Mouse (Mus musculus) adrenal gland, adult (tissue): ENCODE measurements around the gene Map4k3.

Experiments
- DNase-seq, 2 experiments: peaks; one replicate each; pipeline ENCODE4 v3.0.0; 2022 to 2023; ENCODE audit warnings: low spot score in 1 of 2; ENCODE audit not compliant: inconsistent age in 2 of 2

Gene Map4k3

DNA sequence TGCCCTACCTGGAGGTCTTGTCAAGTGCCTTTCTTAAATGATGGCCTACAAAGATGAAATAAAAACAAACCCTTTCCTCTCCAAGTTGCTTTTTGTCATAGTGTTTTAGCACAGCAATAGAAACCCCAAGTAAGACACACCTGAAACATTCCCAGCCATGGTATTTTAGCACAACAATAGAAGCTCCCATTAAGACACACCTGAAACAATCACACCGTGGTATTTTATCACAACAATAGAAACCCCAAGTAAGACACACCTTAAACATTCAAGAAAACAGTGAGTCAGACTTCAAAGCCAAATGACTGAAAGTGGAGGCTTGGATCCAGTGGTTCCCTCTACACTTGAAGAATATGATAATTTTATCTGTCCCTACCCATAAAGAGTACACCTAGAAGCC lies 92.5 kb downstream of the Map4k3 start:
- no peak for DNase-seq

DNA sequence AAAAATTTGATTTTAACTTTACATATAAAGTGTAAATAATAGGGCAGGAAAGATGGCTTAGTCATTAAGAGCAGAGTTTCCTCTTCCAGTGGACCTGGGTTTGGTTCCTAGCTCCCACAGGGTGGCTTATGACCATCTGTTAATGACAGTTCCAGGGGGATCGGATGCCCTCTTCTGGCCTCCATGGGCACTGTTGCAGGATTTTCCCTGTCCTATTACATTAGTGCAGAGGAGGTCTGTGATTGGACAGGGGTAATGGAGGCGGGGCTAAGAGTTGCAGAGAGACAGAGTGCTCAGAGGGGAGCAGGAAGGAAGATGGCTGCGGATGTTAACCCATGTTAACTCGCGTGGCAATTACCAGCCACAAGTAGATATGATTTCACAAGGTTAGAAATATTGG lies 95.4 kb downstream of the Map4k3 start:
- DNase-seq = peak in 1 of 2 experiments; percentile 18

DNA sequence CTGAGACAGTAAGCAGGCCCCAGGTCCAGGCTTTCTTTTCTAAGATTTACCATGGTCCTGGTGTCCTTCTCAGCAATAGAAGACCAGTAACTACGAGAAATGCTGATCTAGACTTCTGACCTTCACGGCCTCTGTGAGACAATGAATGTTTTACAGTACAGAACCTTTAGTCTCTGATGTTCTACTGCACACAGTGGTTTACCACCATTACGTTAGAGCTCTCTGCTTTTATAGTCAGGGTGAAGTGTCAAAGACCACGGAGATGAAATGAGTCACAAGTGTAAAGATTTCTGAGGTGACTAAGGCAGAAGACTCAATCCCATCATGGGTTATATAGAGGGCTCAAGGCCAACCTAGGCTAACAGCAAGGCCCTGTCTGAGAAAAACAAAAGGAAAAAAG lies 95.9 kb downstream of the Map4k3 start:
- DNase-seq = no peak

DNA sequence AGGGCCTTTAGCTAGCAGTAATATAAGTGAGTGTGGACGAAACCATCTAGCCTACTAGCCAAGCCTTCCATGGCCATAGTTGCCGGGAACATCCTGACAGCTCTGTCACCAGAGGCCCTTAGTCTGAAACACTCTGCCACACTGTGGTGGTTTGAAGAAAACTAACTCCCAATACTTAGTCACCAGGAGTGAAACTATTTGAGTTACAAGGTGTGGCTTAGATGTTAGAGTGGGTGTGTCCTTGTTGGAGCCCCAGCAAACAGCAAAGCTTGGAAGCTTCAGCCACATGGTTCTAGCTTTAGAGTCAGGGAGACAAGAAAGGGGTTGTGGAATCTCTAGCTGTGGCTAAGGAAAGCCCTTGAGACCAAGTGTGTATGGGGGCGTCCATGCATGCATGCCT lies 97.3 kb downstream of the Map4k3 start:
- no peak for DNase-seq

DNA sequence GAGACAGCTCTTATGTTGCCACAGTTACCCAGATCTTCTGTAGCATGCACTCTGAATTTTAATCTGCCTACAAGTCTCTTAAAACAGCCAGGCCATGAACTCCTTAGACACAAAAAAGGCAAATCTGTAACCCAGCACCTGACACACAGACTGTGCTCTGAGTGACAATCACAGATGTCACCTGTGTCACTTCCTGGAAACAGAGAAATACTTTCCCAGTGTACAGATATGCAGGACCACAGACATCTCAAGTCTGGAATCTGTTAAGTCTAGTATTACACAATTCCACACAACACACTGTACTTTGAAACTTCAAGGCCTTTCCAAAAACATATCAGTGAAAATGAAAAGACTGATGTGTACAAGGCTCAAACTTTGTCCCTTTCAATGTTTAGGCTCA lies 103.3 kb downstream of the Map4k3 start:
- no peak for DNase-seq

DNA sequence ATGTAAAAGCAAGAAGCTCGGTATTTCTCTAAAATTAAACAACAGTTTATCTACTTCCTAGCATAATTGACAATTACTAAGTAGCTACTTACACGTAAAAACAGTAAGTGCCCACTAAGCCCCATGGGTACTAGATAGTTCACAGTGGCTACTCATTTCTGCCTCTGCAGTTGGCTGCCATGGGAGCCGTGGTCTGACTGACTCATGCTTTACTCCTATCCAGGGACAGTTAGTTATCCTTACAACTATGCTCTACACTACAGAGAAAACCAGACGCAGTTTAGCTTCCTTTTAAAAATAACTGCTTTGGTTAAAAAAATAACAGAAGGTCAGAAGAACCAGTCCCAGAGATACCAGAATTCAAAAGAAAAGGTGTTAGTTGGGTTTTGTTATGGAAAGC lies 106.6 kb downstream of the Map4k3 start:
- DNase-seq = no peak

DNA sequence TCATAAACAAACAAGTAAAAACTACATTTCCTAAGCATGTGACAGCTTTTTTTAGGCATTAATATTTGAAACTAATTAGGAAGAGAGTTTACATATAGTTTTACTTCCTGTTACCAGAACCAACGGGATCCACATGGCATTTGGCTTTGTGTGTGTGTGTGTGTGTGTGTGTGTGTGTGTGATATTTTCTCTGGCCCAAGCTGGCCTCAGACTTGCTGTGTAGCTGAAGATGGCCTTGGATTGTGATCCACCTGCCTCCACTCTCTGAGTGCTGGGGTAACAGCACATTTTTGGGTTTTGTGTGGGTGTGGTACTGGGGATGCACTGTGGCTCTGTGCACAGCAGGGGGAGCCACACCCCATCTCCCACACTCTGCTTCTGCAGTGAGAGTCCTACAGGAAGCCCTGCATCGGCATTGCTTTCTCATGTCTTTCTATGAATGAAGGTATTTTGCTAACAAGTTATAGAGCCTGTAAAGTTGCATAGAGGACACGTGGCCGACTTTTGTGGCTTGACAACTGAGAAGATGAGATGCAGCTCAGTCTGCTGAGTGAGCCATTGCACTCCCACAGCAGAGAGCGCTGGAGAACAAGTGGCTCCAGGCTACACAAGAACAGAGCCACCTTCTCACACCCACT lies 107.4 kb downstream of the Map4k3 start:
- DNase-seq = peak; percentile 60 to 85

DNA sequence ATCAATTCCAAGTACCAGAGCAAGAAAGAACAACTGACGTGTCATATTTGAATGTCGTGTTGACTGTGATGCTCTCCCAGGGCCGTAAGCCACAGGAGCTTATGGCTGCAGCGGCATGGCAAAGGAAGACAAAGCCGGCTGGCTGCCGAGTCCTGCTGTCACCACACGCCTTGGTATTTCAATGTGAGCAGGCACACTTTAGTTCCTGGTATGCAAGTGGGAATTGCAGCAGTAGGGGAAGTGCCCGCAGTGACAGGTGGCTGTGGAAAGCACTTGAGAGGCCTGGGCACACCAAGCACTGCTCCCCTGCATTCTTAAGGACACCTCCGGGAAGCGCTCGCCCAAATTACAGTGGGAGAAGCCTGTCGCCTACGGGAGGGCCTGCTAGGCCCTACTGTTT lies 108.7 kb downstream of the Map4k3 start:
- DNase-seq = no peak

DNA sequence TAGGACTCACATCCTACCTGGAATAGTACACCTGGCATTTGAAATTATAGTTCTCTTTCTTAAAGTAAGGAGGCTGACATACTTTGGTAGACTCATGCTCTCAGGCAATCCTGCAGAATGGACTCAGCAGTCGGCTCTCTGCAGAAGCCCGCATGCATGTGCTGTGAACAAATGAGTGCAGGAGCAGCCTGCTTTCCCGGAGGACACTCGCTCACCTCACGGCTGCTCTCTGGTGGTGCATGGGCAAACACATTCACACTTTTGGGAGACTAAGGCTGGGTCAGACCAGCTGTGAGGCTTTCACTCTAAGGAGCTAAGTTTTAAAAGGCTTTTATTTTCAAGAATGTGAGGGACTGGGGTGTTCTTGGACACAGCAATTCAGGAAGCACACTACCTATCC lies 109.4 kb downstream of the Map4k3 start:
- no peak for DNase-seq

DNA sequence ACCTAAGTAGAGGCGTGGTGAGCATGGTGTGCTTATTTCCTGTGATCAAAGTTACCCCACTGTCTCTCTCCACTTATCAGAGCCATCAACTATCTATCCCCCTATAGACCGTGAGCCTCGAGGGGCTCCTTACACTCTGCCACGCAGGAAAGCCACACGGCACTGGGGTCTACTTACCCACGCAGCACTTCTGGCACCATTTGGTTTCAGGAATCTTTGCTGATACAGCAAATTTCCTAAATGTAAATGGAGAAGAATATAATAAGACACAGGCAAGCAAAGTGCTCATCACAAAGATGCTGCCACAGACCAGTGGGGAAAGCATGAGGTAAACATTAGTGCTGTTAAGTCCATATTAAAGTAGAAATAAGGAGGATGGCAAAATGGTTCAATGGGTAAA lies 124.5 kb downstream of the Map4k3 start:
- no peak for DNase-seq

DNA sequence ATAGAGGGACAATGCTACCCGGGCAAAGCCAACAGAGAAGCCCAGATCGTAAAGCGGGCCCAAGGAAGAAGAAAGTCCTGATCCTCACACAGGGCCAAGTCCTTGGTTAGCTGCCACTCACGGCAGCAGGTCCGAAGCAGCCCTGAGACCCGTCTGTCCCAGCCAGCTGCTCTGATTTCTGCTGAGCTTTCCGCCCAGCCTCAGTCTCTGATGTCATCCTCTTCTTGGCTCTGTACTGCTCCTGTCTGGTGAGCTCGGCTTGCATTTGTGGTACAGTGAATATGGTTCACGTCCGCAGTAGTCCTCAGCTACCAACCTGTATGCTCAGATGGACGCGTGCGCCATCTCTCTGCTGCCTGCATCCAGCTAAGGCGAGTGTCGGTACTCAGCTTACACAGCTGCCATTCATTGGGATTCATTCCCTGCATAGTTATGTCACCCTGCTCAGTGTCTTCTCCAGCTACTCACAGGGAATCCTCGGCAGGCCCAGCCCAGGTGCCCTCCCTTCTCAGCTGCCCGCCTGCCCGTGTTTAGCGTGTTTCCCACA lies 125.1 kb downstream of the Map4k3 start:
- DNase-seq = no peak

DNA sequence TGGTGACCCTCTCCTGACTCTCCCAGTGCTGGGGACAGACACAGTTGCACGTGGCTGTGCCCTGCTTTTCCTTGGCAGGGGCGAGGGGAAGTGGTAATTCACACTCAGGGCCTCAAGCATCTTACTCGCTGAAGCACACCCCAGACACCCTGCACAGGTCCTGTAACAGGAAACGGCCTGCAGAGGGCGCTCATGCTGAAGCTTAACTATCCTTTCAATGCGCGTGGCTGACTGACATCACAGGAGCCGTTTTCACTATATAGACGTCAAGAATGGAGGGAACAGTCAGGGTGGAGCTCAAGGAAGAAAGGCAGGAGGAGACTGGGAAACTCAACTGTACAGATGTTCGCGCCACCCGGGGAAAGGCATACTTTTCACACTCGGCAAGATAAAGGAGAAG lies 126.9 kb downstream of the Map4k3 start:
- DNase-seq = peak; percentile 21 to 65

DNA sequence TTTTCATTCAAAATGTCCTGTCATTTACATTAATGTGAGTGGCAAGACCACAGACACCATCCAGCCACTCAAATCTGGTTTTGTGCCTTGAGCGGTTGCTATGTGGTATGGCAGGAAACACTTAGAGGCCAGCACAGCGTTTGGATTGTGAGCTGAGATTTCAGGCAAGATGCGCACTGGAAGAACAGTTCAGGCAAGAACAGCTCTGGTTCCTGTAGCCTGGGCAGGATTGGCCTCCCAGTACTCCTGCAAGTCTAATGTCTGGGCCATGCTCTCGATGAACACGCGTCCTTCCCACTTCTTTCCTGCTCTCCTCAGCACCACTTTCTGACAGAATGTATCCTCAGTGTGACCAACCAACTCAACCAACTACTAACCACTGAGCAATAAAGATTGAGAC lies 145.2 kb downstream of the Map4k3 start:
- no peak for DNase-seq

DNA sequence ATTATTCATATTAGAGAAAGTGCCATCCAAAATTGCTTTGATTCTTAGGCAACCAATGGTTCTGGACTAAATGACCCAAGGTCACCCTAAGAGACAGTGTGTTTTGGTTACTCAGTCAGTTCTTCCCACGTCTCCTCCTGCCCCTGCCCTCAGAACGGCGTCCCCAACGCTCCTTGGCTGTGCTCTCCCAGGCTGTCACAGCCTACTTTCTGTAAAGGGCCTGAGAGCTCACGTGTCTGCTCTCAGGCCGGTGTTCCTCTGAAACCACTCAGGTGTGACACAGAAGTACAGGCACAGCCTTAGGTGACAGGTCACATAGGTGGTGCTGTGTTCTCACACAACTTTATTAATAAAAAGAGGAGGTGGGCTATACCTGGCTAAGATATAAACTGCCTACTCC lies 148.4 kb downstream of the Map4k3 start:
- DNase-seq = no peak

DNA sequence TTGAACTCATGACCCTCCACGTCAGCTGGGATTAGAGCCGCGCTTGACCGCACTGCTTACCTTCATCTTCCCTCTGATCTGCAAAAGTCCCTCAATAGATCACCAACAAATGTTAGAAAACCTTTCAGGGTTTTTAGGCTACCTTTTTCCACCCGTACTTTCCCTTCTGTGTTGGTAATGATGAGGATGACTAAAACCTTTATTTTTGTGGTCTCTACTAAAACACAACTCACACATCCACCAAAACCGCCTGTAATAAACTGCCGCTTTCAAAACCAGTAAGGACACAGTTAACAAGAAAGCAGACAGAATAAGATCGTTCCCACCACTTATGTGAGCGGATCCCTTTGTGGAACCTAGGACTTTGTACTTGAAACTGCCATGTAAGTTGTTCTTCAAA lies 149.2 kb downstream of the Map4k3 start:
- no peak for DNase-seq

DNA sequence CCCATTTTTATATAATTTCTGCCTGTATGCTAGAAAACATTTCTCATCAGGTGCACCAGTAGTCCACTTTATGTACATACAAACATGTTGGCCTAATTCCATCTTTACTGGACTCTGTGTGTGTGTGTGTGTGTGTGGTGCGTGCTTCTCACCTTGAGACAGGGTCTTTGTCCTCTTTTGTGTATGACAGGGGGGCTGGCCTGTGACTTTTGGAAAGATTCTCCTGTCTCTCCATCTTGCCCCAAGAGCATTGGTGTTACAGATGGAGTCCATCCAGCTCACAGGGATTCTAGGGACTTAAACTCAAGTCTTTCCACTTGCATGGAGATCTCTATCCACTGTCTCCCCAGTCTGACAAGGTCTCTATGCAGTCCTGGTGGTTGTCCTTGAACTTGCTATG lies 150.2 kb downstream of the Map4k3 start:
- DNase-seq = no peak

DNA sequence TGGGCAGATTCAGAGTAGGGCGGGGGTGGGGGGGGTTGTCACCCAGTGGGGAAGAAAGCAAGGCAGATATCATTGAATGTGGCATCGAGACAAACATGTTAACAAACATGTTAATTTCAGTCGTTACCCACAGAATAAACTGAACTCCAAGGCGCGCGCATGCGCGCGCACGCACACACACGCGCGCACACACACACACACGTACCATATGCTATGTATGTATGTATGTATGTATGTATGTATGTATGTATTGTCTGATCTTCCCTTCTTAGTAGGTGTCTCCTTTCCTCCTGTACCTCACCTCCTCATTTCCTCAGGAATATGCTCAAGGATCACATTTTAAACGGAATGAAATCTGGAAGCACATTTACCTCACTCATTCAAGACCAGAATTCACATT lies 150.6 kb downstream of the Map4k3 start, which contains the start of gene Cdkl4:
Cdkl4 (minus strand) TSS at position 175 of the 400 bp plus-strand sequence.
- no peak for DNase-seq

DNA sequence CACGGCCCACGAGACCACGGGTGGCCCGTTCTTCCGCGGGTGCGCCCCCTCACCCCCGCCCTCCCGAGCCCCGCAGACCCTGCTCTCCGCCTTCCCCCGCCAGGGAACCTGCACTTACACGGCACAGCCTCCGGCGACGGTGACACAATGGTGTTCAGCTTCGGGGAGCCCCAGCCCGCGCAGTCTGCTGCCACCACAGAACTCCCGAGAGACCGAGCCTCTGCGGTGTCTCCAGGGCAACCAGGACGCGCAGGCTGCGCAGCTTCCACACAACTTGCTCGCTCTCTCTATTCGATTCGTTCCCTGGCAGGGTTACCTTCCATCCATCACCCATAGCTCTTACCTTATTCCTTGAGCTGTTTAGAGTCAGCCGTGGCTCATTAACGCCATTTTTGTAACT lies 151.1 kb downstream of the Map4k3 start:
- DNase-seq = peak; percentile 58 to 76

DNA sequence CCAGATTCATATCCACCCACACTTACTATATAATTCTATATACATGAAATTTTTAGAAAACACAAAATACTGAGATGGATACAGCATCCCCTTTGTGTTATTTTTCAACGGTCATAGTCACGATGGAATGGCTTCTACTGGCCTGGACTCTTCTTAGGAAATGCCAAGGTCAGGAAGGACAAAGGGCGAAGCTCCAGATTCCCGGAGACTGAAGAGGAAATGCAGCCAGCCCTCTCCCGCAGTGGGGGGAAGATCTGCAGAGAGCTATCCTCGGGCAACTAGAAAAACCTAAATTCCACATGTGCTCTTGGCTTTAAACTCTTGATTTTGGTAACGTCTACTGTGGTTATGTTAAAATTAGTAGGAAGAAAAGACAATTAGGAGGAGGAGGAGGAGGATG lies 153.3 kb downstream of the Map4k3 start:
- DNase-seq = no peak

DNA sequence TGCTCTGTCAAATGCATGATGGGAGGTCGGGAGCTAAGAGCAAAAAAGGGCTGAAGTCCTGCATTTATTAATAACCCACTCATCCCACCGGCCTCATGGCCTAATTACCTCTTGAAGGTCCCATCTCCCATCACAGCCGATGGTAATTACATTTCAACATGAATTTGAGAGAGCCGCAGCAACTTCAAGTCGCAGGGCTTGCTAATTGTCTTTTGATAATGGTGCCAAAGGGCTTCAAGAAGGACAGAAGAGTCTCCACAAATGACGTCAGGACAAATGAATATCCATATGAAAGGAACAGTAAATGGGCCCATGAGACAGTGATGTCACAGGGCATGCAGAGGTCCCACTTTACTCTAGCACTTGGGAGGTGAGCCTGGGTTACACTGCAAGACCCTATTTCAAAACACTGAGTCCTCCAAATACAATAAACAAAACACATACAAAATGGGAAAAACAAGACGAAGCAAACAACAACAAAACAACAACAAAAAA lies 153.8 kb downstream of the Map4k3 start:
- DNase-seq = no peak

DNA sequence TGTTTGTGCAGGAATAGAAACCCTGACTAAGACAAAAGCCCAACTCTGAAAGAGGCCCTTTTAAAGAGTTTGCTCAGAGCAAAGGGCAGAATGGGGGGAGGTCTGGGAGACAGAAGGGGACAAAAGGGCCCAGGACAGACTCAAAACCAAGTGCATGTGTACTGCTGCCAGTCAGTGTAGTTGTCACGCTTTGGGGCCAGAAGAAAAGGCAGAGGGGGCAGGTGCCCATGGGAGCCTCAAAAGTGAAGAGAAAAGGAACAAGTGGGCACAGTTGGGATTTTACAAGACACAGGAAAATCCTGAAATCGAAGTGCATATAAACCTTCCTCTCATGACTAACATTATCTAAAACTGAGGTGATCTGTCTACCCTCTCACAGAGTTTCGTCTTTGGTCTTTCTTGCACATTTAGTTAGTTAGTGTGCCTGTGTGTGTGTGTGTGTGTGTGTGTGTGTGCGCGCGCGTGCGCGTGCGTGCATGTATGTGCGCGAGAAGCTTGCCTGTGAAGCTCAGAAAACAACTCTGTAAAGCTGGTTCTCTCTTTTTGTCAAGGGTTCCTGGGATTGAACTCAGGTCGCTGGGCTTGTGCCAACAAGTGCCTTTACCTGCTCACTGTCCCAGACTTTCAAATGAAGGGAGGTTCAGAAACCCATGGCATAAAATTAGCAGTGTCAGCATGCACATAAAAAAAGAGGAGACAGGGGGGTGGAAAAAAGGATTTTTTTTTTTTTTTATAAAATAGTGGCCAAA lies 155.9 kb downstream of the Map4k3 start:
- DNase-seq = no peak

DNA sequence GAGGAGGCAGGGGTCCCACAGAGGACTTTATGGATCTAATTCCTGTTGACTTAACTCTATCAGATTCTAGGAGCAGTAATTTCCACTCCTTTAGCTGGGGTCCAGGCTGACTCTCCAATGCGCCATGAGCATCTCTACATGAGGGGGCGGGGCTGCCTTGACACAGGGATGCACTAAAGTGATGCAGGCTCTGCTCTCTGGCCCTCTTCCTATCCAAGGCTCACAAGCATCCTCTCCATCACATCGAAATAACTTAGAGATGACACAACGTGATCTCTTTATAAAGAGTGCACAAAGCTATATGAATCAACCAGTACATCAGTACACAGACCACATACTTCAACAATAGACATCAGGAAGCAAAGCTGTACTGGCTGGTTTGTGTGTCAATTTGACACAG lies 156.8 kb downstream of the Map4k3 start:
- no peak for DNase-seq
